Mouse (Mus musculus): Measurements from ENCODE around the gene Prkcsh.

The Prkcsh gene

GRCm38 (mm10) chr9:22002194-22003162 lies at the start of gene Prkcsh, which contains the start of gene Ccdc151:
Gene Prkcsh (plus strand): TSS chr9:22002806.
Gene Ccdc151 (minus strand): TSS chr9:22002634.
- peak; percentile 100 for DNase-seq (ENCODE audit: low read depth)

GRCm38 (mm10) chr9:21953600-21953999 lies 49.0 kb upstream of the Prkcsh start:
- peak; percentile 11 for DNase-seq (ENCODE audit: low read depth)

- no peak for DNase-seq (ENCODE audit: low read depth)
Observed at GRCm38 (mm10) chr9:21954635-21955034, 48.0 kb upstream of the Prkcsh start.

- no peak for DNase-seq (ENCODE audit: low read depth)
Observed at GRCm38 (mm10) chr9:21955225-21955569, 47.4 kb upstream of the Prkcsh start.

- peak; percentile 99 for DNase-seq (ENCODE audit: low read depth)
Observed at GRCm38 (mm10) chr9:21955570-21956281, 46.9 kb upstream of the Prkcsh start, which contains the start of gene Swsap1. Gene Swsap1 (plus strand): TSS chr9:21955755.

GRCm38 (mm10) chr9:21958372-21958771 lies 44.2 kb upstream of the Prkcsh start:
- DNase-seq (ENCODE audit: low read depth) = no peak

- DNase-seq (ENCODE audit: low read depth) = no peak
Observed at GRCm38 (mm10) chr9:21959244-21959643, 43.4 kb upstream of the Prkcsh start.

- DNase-seq (ENCODE audit: low read depth) = no peak
Observed at GRCm38 (mm10) chr9:21960135-21960534, 42.5 kb upstream of the Prkcsh start.

GRCm38 (mm10) chr9:21960558-21961208 lies 41.9 kb upstream of the Prkcsh start:
- no peak for DNase-seq (ENCODE audit: low read depth)

GRCm38 (mm10) chr9:21961366-21961980 lies 41.1 kb upstream of the Prkcsh start:
- no peak for DNase-seq (ENCODE audit: low read depth)

- DNase-seq (ENCODE audit: low read depth) = no peak
Observed at GRCm38 (mm10) chr9:21962010-21962409, 40.6 kb upstream of the Prkcsh start.

GRCm38 (mm10) chr9:21962416-21963059 lies 40.1 kb upstream of the Prkcsh start:
- DNase-seq (ENCODE audit: low read depth) = peak; percentile 85

GRCm38 (mm10) chr9:21963417-21963816 lies 39.2 kb upstream of the Prkcsh start, which contains the start of gene Epor:
Gene Epor (minus strand): TSS chr9:21963506.
- peak; percentile 82 for DNase-seq (ENCODE audit: low read depth)

- no peak for DNase-seq (ENCODE audit: low read depth)
Observed at GRCm38 (mm10) chr9:21968883-21969282, 33.7 kb upstream of the Prkcsh start.

GRCm38 (mm10) chr9:21969304-21969703 lies 33.3 kb upstream of the Prkcsh start:
- DNase-seq (ENCODE audit: low read depth) = peak; percentile 51

GRCm38 (mm10) chr9:21976626-21977175 lies 25.9 kb upstream of the Prkcsh start:
- DNase-seq (ENCODE audit: low read depth) = no peak

GRCm38 (mm10) chr9:21977331-21977730 lies 25.3 kb upstream of the Prkcsh start:
- DNase-seq (ENCODE audit: low read depth) = no peak

- DNase-seq (ENCODE audit: low read depth) = peak; percentile 28
Observed at GRCm38 (mm10) chr9:21977972-21978371, 24.6 kb upstream of the Prkcsh start.

GRCm38 (mm10) chr9:21978398-21979128 lies 24.0 kb upstream of the Prkcsh start:
- no peak for DNase-seq (ENCODE audit: low read depth)

GRCm38 (mm10) chr9:21983911-21984310 lies 18.7 kb upstream of the Prkcsh start:
- DNase-seq (ENCODE audit: low read depth) = no peak
